In genomic region chr6:133104922-133105859, GRCm38 (mm10) we compare ENCODE assay signal across 8 mouse cellular contexts. TPM values are rescaled to one million over a fixed set of nuclear protein-coding genes. Genes with fewer than 3 reads are reported as not detected.
DNase-seq lines count a peak whose midpoint lies in the region; ATAC-seq and TF ChIP-seq lines count a peak whose summit lies in the region.

No protein-coding gene starts in this region.

- no peaks in the 10 kb centered on the region for H3K4me1 ChIP-seq in hindbrain, postnatal 0 days (ENCODE audit: insufficient read depth, low read length)

- peak overlapping the region; percentile 93 for H3K9ac ChIP-seq in hindbrain, postnatal 0 days (replicated peaks; ENCODE audit: low read length)

- H3K4me3 ChIP-seq in gastrocnemius, adult 2 months: peak overlapping the region; percentile 98
- H3K4me3 ChIP-seq in hindbrain, postnatal 0 days (ENCODE audit: low read length): peak overlapping the region; percentile 67
- H3K4me3 ChIP-seq in left cerebral cortex, adult 2 months: peak overlapping the region; percentile 73

- DNase-seq in ZHBTc4 (ENCODE audit: low read depth, low spot score): peak; percentile 98
- peak; percentile 95 for DNase-seq in gastrocnemius, adult 2 months
- peak; percentile 95 for DNase-seq in hindbrain, postnatal 0 days (ENCODE audit: low spot score)
- DNase-seq in left cerebral cortex, adult 2 months (ENCODE audit: extremely low spot score in 1 of 2, low spot score in 2 of 2): peak; percentile 87 to 88
- DNase-seq in right cerebral cortex, adult 2 months (ENCODE audit: low spot score in 2 of 2): peak; percentile 89 to 90
- DNase-seq in urinary bladder, postnatal 14 days (ENCODE audit: low spot score): peak; percentile 93

- peak; percentile 98 for ATAC-seq in common myeloid progenitor, adult 5-6 weeks (replicated peaks; ENCODE audit: low read depth, poor library complexity, severe bottlenecking)
- peak; percentile 98 for ATAC-seq in hindbrain, postnatal 0 days
- ATAC-seq in megakaryocyte, adult 5-6 weeks (ENCODE audit: poor library complexity, severe bottlenecking): peak; percentile 93

- H3K4me2 ChIP-seq in hindbrain, postnatal 0 days (ENCODE audit: low read depth, low read length): peak overlapping the region; percentile 68

- H3K9me3 ChIP-seq in hindbrain, postnatal 0 days (ENCODE audit: low read length): no peaks in the 10 kb centered on the region

- no peaks in the 10 kb centered on the region for H3K36me3 ChIP-seq in hindbrain, postnatal 0 days (ENCODE audit: insufficient read depth, low read length)

- under 1% methylated on average over 62 of the region's 62 CpGs for WGBS in hindbrain, postnatal 0 days

- H3K27ac ChIP-seq in gastrocnemius, adult 2 months: peak overlapping the region; percentile 94
- H3K27ac ChIP-seq in hindbrain, postnatal 0 days: peak overlapping the region; percentile 99
- peak overlapping the region; percentile 99 for H3K27ac ChIP-seq in left cerebral cortex, adult 2 months

- TF ChIP-seq CTCF in gastrocnemius, adult 2 months (IDR thresholded peaks at IDR 0.05): no peak
- TF ChIP-seq CTCF in hindbrain, postnatal 0 days (IDR thresholded peaks at IDR 0.05; ENCODE audit: low read depth): peak; percentile 29
- TF ChIP-seq CTCF in left cerebral cortex, adult 2 months (IDR thresholded peaks at IDR 0.05): no peak; the same call in 1 of the 2 replicates

- no peaks in the 10 kb centered on the region for H3K27me3 ChIP-seq in hindbrain, postnatal 0 days (ENCODE audit: insufficient read depth, low read length)

- intact Hi-C loops in gastrocnemius, adult 2 months (cut with DNase I): no loop called here
- intact Hi-C loops in left cerebral cortex, adult 2 months (cut with DNase I): loop anchor here (10.0 kb wide), 2 partner anchors 1720 to 1810 kb away; partner anchors contain the start of genes Magohb and Ybx3

RNA-seq across cellular contexts. Expression of gene Smim10l1, which starts 0.5 kb away (rescaled TPM):
- total RNA-seq in common myeloid progenitor, adult 5-6 weeks (2017): 122 and 141 TPM in 2 replicates
- 100 to 1,000 TPM; 140 to 146 TPM for total RNA-seq in gastrocnemius, adult 2 months (2021)
- 104 and 214 TPM in 2 replicates for total RNA-seq in hindbrain, postnatal 0 days (2014; rRNA removed)
- polyA plus RNA-seq in hindbrain, postnatal 0 days (2015; fragmentation: Nextera tagmentation; extraction: Ambion mirVana): 129 and 148 TPM in 2 replicates
- 100 to 1,000 TPM in 1 of 2 experiments, 10 to 100 TPM in 1; 99.0 to 107 TPM for total RNA-seq in left cerebral cortex, adult 2 months (2021)
- total RNA-seq in megakaryocyte, adult 5-6 weeks (2015): 30.6 and 42.4 TPM in 2 replicates
- 66.5 and 67.9 TPM in 2 replicates for total RNA-seq in megakaryocyte, adult 5-6 weeks (2017)

RNA-seq across cellular contexts. Expression of gene Tas2r140, which starts 49.6 kb away (rescaled TPM):
- not detected in 2 replicates for total RNA-seq in common myeloid progenitor, adult 5-6 weeks (2017)
- not detected for total RNA-seq in gastrocnemius, adult 2 months (2021)
- total RNA-seq in hindbrain, postnatal 0 days (2014; rRNA removed): not detected in 2 replicates
- not detected in 2 replicates for polyA plus RNA-seq in hindbrain, postnatal 0 days (2015; fragmentation: Nextera tagmentation; extraction: Ambion mirVana)
- total RNA-seq in left cerebral cortex, adult 2 months (2021): not detected
- not detected in 2 replicates for total RNA-seq in megakaryocyte, adult 5-6 weeks (2015)
- not detected in 2 replicates for total RNA-seq in megakaryocyte, adult 5-6 weeks (2017)

Comparison
In these comparisons a context has a peak if more than half of its experiments do, and no peak if none do; other contexts are left out.
1. Peak in every context shown above with its lines: DNase-seq, ATAC-seq, H3K4me3 ChIP-seq and H3K27ac ChIP-seq.